Mouse (Mus musculus): ENCODE data around the gene Elp4. TPM values are rescaled to one million over a fixed set of nuclear protein-coding genes. Genes with fewer than 3 reads are reported as not detected.

The Elp4 gene
- polyA plus RNA-seq, 1 experiment: 1.4 TPM

GRCm38 (mm10) chr2:105687317-105687991 is 216.9 kb downstream of the Elp4 start:
- peaks cover 9% of the 10 kb centered on the region for H3K9me3 ChIP-seq
- TF ChIP-seq GATA1 (IDR thresholded peaks at IDR 0.05; ENCODE audit: borderline replicate concordance, low read length): no peak
- TF ChIP-seq FLI1 (IDR thresholded peaks at IDR 0.05; ENCODE audit: low read length): no peak
- H3K4me3 ChIP-seq (replicated peaks): peak overlapping the region; percentile 62
- peaks cover 42% of the 10 kb centered on the region for H3K4me1 ChIP-seq
- peaks cover 96% of the 10 kb centered on the region for H3K27me3 ChIP-seq (replicated peaks)
- no peaks in the 10 kb centered on the region for H3K36me3 ChIP-seq (replicated peaks; ENCODE audit: low read length)

GRCm38 (mm10) chr2:105686363-105687316 is 217.7 kb downstream of the Elp4 start:
- no peak for TF ChIP-seq GATA1 (IDR thresholded peaks at IDR 0.05; ENCODE audit: borderline replicate concordance, low read length)
- no peak for TF ChIP-seq FLI1 (IDR thresholded peaks at IDR 0.05; ENCODE audit: low read length)
- H3K4me3 ChIP-seq (replicated peaks): no peak overlapping the region
- peaks cover 50% of the 10 kb centered on the region for H3K4me1 ChIP-seq
- peaks cover 7% of the 10 kb centered on the region for H3K9me3 ChIP-seq
- peaks cover 96% of the 10 kb centered on the region for H3K27me3 ChIP-seq (replicated peaks)
- H3K36me3 ChIP-seq (replicated peaks; ENCODE audit: low read length): no peaks in the 10 kb centered on the region

- Histone ChIP-seq H3K4me1 (peaks cover 60% of the 10 kb centered on the region), H3K36me3 (replicated peaks; ENCODE audit: low read length) (no peaks in the 10 kb centered on the region), H3K4me3 (replicated peaks) (no peak overlapping the region), H3K27me3 (replicated peaks) (peaks cover 97% of the 10 kb centered on the region), H3K9me3 (peaks cover 13% of the 10 kb centered on the region)
- TF ChIP-seq FLI1 (IDR thresholded peaks at IDR 0.05; ENCODE audit: low read length) (no peak), GATA1 (IDR thresholded peaks at IDR 0.05; ENCODE audit: borderline replicate concordance, low read length) (no peak)
These were observed 218.7 kb downstream of the Elp4 start for GRCm38 (mm10) chr2:105685651-105686050.

- TF ChIP-seq GATA1 (IDR thresholded peaks at IDR 0.05; ENCODE audit: borderline replicate concordance, low read length): no peak
- no peak for TF ChIP-seq FLI1 (IDR thresholded peaks at IDR 0.05; ENCODE audit: low read length)
- H3K4me1 ChIP-seq: peaks cover 61% of the 10 kb centered on the region
- peaks cover 96% of the 10 kb centered on the region for H3K27me3 ChIP-seq (replicated peaks)
- H3K4me3 ChIP-seq (replicated peaks): no peak overlapping the region
- no peaks in the 10 kb centered on the region for H3K36me3 ChIP-seq (replicated peaks; ENCODE audit: low read length)
- H3K9me3 ChIP-seq: peaks cover 12% of the 10 kb centered on the region
These were observed 219.2 kb downstream of the Elp4 start for GRCm38 (mm10) chr2:105684991-105685650.

- peaks cover 96% of the 10 kb centered on the region for H3K27me3 ChIP-seq (replicated peaks)
- peaks cover 12% of the 10 kb centered on the region for H3K9me3 ChIP-seq
- peaks cover 51% of the 10 kb centered on the region for H3K4me1 ChIP-seq
- no peak overlapping the region for H3K4me3 ChIP-seq (replicated peaks)
- TF ChIP-seq FLI1 (IDR thresholded peaks at IDR 0.05; ENCODE audit: low read length) (no peak), GATA1 (IDR thresholded peaks at IDR 0.05; ENCODE audit: borderline replicate concordance, low read length) (no peak)
- H3K36me3 ChIP-seq (replicated peaks; ENCODE audit: low read length): no peaks in the 10 kb centered on the region
These were observed 220.5 kb downstream of the Elp4 start for GRCm38 (mm10) chr2:105683771-105684410.

GRCm38 (mm10) chr2:105682634-105683351 is 221.6 kb downstream of the Elp4 start:
- Histone ChIP-seq H3K4me1 (peaks cover 44% of the 10 kb centered on the region), H3K27me3 (replicated peaks) (peaks cover 95% of the 10 kb centered on the region), H3K36me3 (replicated peaks; ENCODE audit: low read length) (no peaks in the 10 kb centered on the region), H3K4me3 (replicated peaks) (peak overlapping the region; percentile 85), H3K9me3 (peaks cover 12% of the 10 kb centered on the region)
- TF ChIP-seq FLI1 (IDR thresholded peaks at IDR 0.05; ENCODE audit: low read length): no peak
- TF ChIP-seq GATA1 (IDR thresholded peaks at IDR 0.05; ENCODE audit: borderline replicate concordance, low read length): no peak

GRCm38 (mm10) chr2:105682011-105682501 is 222.3 kb downstream of the Elp4 start:
- peak overlapping the region; percentile 85 for H3K4me3 ChIP-seq (replicated peaks)
- H3K27me3 ChIP-seq (replicated peaks): peaks cover 95% of the 10 kb centered on the region
- H3K36me3 ChIP-seq (replicated peaks; ENCODE audit: low read length): no peaks in the 10 kb centered on the region
- H3K9me3 ChIP-seq: peaks cover 12% of the 10 kb centered on the region
- no peak for TF ChIP-seq GATA1 (IDR thresholded peaks at IDR 0.05; ENCODE audit: borderline replicate concordance, low read length)
- TF ChIP-seq FLI1 (IDR thresholded peaks at IDR 0.05; ENCODE audit: low read length): no peak
- H3K4me1 ChIP-seq: peaks cover 39% of the 10 kb centered on the region

GRCm38 (mm10) chr2:105680999-105681710 is 223.2 kb downstream of the Elp4 start:
- H3K4me3 ChIP-seq (replicated peaks): peak overlapping the region; percentile 57
- peaks cover 12% of the 10 kb centered on the region for H3K9me3 ChIP-seq
- TF ChIP-seq FLI1 (IDR thresholded peaks at IDR 0.05; ENCODE audit: low read length) (no peak), GATA1 (IDR thresholded peaks at IDR 0.05; ENCODE audit: borderline replicate concordance, low read length) (no peak)
- peaks cover 43% of the 10 kb centered on the region for H3K4me1 ChIP-seq
- peaks cover 95% of the 10 kb centered on the region for H3K27me3 ChIP-seq (replicated peaks)
- no peaks in the 10 kb centered on the region for H3K36me3 ChIP-seq (replicated peaks; ENCODE audit: low read length)

Data from megakaryocyte, embryonic 14.5 days (primary cell).